Mouse (Mus musculus) forebrain, embryonic 13.5 days (tissue): ENCODE measurements at regions not wholly inside any gene's neighbourhood (a gene's known extent, or its start where the extent isn't known, plus 50 kb on each side); places are given as distances from the start of the nearest gene placed in this dataset.
"Not testable (repeated sequence)": the region's sequence is repeated elsewhere in the genome, so short reads cannot be mapped to it uniquely, and the experiment has no call there.

Source experiments
- ATAC-seq: fragments of 200-750 bp; cut with Nextera tagmentation; 2 replicates; pipeline ENCODE4 v1.8.0; 2017
- H3K27ac ChIP-seq: fragments of 300-500 bp; sonication (generic); 2 replicates; pipeline ENCODE4 v1.5.1; 2015; ENCODE audit warnings: inconsistent platforms, mild to moderate bottlenecking, moderate library complexity
- H3K27me3 ChIP-seq: fragments of 300-500 bp; sonication (generic); 2 replicates; pipeline ENCODE4 v1.6.1; 2015; ENCODE audit warnings: mild to moderate bottlenecking, inconsistent platforms
- H3K36me3 ChIP-seq: fragments of 300-500 bp; sonication (generic); 2 replicates; pipeline ENCODE4 v1.6.1; 2015; ENCODE audit warnings: mild to moderate bottlenecking, inconsistent platforms; ENCODE audit not compliant: poor library complexity, severe bottlenecking
- H3K4me1 ChIP-seq: fragments of 300-500 bp; sonication (generic); 2 replicates; pipeline ENCODE4 v1.6.1; 2015; ENCODE audit warnings: inconsistent platforms
- H3K4me2 ChIP-seq: fragments of 300-500 bp; sonication (generic); 2 replicates; pipeline ENCODE4 v1.6.1; 2015; ENCODE audit warnings: inconsistent platforms, mild to moderate bottlenecking, moderate library complexity
- H3K4me3 ChIP-seq: fragments of 300-500 bp; sonication (generic); 2 replicates; pipeline ENCODE4 v1.5.1; 2015; ENCODE audit warnings: mild to moderate bottlenecking, inconsistent platforms
- H3K9ac ChIP-seq: fragments of 300-500 bp; sonication (generic); 2 replicates; pipeline ENCODE4 v1.6.1; 2015; ENCODE audit warnings: mild to moderate bottlenecking, inconsistent platforms
- H3K9me3 ChIP-seq: fragments of 300-500 bp; sonication (generic); replicated peaks from 2 replicates; pipeline ENCODE4 v1.6.1; 2016; ENCODE audit warnings: inconsistent platforms
- WGBS: fragments of 180-500 bp; shearing (Covaris S2); methylation state at CpG from one replicate; pipeline ENCODE4 v1.1.7; 2015; 5-methylcytosine and 5-hydroxymethylcytosine counted together

DNA sequence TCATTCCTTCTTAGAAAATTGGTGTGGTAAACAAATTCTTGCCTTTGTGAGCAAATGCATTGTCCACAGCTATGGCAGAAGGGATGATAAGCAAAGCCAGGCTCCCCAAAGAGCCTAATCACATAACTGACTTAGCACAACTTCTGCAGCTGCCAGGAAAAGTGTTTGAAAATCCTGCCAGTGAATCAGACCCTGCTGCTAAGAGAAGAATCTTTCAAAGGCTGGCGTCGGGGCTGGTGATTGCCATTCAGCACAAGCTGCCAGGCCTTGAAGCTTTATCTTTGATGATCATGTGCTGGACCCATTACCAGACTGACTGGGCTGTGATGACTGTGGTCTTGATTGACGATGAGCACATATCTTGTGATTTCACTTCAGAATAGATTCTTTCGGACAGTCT, 713.9 kb upstream of the Tex47 start:
- Histone ChIP-seq H3K27ac (no peak overlapping the region), H3K36me3 (no peaks in the 10 kb centered on the region), H3K9me3 (no peaks in the 10 kb centered on the region), H3K4me1 (no peaks in the 10 kb centered on the region), H3K9ac (no peak overlapping the region), H3K27me3 (no peaks in the 10 kb centered on the region), H3K4me2 (no peak overlapping the region), H3K4me3 (no peak overlapping the region)
- ATAC-seq: peak; percentile 66; the same call in 1 of the 2 replicates
- 64% methylated on average over 4 of the region's 4 CpGs for WGBS

DNA sequence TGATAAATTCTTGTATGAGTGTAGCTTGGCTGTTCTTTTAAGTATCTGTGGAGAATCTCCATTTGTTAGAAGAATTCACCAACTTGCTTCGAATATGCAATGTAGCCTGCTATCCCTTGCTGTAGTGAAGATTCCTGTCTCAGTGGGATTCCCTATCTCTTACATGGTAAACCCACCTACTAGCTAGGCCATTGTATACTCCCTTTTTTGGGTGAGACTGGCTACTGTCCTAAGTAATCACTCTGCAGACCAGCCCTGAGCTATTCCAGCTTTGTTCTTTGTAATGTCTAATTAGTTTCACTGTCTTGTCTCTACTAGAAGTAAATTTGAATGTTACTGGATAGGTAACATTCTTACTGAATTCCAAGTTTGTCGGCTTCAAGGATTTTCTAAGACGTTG, 692.8 kb upstream of the Tex47 start:
- H3K4me3 ChIP-seq, H3K9ac ChIP-seq, ATAC-seq, H3K27ac ChIP-seq, H3K4me1 ChIP-seq, H3K27me3 ChIP-seq, H3K4me2 ChIP-seq, H3K9me3 ChIP-seq, H3K36me3 ChIP-seq: not testable (repeated sequence)
- WGBS: 79% methylated on average over 3 of the region's 3 CpGs

DNA sequence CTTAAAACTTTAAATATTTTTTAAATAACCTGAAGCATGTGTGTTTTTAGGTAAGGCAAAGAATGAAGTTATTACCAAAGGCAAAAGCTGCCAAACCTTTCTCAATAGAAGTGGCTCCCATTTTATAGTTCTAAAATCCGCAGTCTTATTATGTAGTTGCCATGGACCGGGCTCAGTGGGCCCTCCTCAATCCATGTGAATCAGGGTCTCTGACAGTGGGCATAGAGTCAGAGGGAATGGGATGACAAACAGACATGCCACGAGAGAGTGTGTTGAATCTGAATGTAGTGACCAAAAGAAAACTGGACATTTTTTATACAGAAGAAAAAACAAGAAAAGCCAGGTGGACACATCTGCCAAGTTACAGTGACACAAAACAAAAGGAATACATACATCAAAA, 659.0 kb upstream of the Tex47 start:
- 42% methylated on average over 3 of the region's 3 CpGs for WGBS
- no peaks in the 10 kb centered on the region for H3K9me3 ChIP-seq
- no peaks in the 10 kb centered on the region for H3K36me3 ChIP-seq
- H3K4me1 ChIP-seq: no peaks in the 10 kb centered on the region
- no peak overlapping the region for H3K27ac ChIP-seq
- no peaks in the 10 kb centered on the region for H3K27me3 ChIP-seq
- ATAC-seq: no peak
- no peak overlapping the region for H3K4me3 ChIP-seq
- H3K4me2 ChIP-seq: no peak overlapping the region
- no peak overlapping the region for H3K9ac ChIP-seq

DNA sequence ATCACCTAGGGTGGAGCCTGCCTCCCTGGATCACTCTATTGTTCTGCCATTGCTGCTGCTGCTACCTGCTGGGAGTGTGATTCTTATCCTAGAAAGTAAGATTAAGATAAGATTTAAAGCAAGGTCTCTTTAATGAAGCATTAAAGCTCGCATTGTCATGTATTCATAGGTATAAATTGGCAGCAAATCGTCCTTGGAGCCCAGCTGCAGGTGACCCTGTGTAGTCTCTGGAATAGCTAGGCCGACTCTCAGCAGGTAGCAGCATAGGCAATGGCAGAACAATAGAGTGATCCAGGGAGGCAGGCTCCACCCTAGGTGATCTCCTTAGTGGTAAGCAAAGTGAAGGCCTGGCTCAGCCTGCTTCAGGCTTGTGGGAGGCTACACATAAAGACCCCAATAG, 627.7 kb upstream of the Tex47 start:
- H3K9ac ChIP-seq, H3K4me3 ChIP-seq, H3K36me3 ChIP-seq, H3K4me2 ChIP-seq, H3K27me3 ChIP-seq, ATAC-seq, H3K27ac ChIP-seq, H3K9me3 ChIP-seq, H3K4me1 ChIP-seq: not testable (repeated sequence)
- WGBS: 45% methylated on average over 3 of the region's 3 CpGs

DNA sequence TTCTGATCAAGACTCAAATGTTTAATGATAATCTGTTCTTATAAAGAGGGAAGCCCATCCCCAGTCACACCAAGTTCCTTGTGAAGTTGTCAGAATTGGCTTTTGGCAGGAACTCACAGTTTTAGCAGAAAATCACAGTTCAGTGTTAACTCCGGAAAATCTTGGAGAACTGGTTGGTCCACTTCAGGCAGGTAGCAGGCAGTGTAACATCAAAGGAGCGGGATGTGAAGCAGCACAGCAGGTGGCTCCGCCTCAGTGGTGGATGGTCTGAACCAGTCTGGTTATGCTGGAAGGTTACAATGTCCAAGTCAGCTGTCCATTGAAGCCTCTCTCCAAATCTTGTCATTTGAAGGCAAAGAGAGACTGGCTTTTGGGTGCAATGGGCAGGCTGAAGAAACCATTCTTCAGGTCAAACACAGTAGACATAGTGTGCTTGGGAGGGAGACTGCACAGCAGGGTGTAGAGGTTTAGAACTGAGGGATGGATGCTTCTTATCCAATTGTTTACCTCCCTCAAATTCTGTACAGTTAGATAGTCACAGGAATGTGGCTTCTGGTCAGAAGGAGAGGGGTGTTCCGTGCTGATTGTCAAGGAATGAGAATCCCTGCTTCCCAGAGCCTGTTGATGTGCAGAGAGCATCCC, 594.1 kb upstream of the Tex47 start:
- no peak overlapping the region for H3K4me2 ChIP-seq
- H3K4me1 ChIP-seq: no peaks in the 10 kb centered on the region
- no peak overlapping the region for H3K9ac ChIP-seq
- no peaks in the 10 kb centered on the region for H3K27me3 ChIP-seq
- H3K36me3 ChIP-seq: no peaks in the 10 kb centered on the region
- no peaks in the 10 kb centered on the region for H3K9me3 ChIP-seq
- WGBS: 73% methylated on average over 4 of the region's 4 CpGs
- H3K4me3 ChIP-seq: no peak overlapping the region
- no peak for ATAC-seq
- H3K27ac ChIP-seq: no peak overlapping the region

DNA sequence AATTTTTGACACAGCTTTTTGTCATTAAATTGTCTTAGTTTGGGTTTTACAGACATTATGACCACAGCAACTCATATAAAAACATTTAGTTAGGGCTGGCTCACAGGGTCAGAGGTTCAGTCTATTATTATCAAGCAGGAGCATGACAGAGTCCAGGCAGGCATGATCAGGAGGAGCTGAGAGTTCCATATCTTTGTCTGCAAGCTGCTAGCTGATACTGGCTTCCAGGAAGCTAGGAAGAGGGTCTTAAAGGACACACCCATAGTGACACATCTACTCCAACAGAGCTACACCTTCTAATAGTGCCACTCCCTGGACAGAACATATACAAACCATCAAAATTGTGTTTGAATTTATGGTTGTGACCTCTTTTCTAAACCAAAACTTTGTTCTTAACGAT, 587.7 kb upstream of the Tex47 start:
- Histone ChIP-seq H3K36me3 (no peaks in the 10 kb centered on the region), H3K4me2 (no peak overlapping the region), H3K4me1 (no peaks in the 10 kb centered on the region), H3K9ac (no peak overlapping the region), H3K4me3 (no peak overlapping the region), H3K27me3 (no peaks in the 10 kb centered on the region), H3K27ac (no peak overlapping the region), H3K9me3 (no peaks in the 10 kb centered on the region)
- ATAC-seq: no peak
- 80% methylated on average over 1 of the region's 1 CpGs for WGBS

DNA sequence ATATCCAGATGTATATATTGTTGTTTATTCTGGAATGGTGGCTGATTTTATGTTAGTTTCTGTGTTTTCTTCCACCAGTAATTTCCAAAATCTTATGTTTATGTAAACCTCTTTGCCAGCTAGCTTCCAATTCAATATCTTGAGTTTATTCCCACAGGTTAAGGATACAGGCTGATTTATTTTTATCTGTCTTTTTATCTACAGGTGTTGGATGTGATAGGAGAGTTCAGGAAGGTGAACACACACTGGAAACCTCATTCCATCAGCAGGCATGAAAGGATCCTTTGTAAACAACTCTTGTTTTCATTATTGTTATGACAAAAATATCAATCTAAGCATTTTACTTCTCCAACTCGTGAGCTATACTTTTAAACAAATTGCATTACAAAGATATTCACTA, 587.3 kb upstream of the Tex47 start:
- no peaks in the 10 kb centered on the region for H3K4me1 ChIP-seq
- no peak overlapping the region for H3K4me2 ChIP-seq
- no peak for ATAC-seq
- H3K36me3 ChIP-seq: no peaks in the 10 kb centered on the region
- WGBS: 67% methylated on average over 1 of the region's 1 CpGs
- H3K27ac ChIP-seq: no peak overlapping the region
- no peak overlapping the region for H3K9ac ChIP-seq
- no peaks in the 10 kb centered on the region for H3K9me3 ChIP-seq
- no peak overlapping the region for H3K4me3 ChIP-seq
- no peaks in the 10 kb centered on the region for H3K27me3 ChIP-seq
